Mouse (Mus musculus): ENCODE data around the gene Atp2a3.

The Atp2a3 gene

GRCm38 (mm10) chr11:73039102-73039799, 78.3 kb downstream of the Atp2a3 start:
- DNase-seq (ENCODE audit: low read depth), result peak; percentile 69
